Mouse (Mus musculus): ENCODE measurements around the gene Tmem60. TPM values are rescaled to one million over a fixed set of nuclear protein-coding genes. Genes with fewer than 3 reads are reported as not detected.

The Tmem60 gene
- polyA plus RNA-seq, 1 experiment from 2014 or later, result 50.9 TPM

DNA sequence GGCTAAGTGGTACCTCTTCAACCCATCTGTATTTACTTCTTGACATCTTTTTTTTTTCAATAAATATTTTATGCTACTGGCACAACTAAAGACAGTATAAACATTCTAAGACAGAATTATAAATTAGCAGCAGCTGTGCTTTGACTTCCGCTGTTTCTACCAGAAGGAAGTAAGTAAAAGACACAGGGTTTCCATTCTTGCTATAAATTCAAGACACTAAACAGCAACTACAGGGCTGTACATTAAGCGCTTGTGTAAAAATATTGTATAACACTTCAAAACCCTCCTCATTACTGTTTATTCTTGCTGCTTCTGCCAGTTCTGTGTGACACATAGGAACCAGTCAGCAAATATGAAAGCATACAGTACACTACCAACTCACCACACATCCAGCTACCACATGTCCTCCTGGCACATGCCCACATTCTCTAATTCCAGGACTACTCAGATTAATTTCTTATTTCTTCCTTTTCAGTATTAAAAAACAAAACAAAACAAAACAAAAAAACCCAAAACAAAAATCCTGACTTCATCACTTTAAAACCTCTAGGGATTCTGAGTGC, 16.7 kb upstream of the Tmem60 start:
- 60% methylated on average over 2 of the region's 2 CpGs for WGBS
- no peak for ATAC-seq (ENCODE audit: insufficient number of reproducible peaks, insufficient read depth, low FRiP score, low TSS enrichment)

DNA sequence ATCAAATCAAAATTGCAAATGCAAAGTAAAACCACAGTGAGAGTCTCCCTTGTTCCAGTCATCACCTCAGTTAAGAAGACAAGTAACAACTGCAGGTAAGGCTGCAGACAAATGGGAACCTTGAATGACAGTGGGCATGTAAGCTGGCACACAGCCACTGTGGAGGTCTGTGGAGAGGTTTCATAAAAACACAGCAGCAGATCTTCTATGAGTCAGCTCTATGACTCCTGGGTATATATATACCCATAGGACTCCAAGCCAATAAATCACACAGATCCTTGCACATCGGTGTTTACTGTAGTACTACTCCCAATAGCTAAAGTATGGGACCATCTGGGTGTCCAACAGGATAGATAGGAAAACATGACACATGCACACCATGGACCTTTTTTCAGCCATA, 8.8 kb upstream of the Tmem60 start:
- no peak for ATAC-seq (ENCODE audit: insufficient number of reproducible peaks, insufficient read depth, low FRiP score, low TSS enrichment)
- Histone ChIP-seq H3K27me3 (no peaks in the 10 kb centered on the region), H3K4me3 (no peak overlapping the region), H3K4me1 (no peaks in the 10 kb centered on the region; the same call in 1 of the 2 replicates), H3K27ac (no peak overlapping the region), H3K4me2 (replicated peaks) (no peak overlapping the region), H3K36me3 (no peaks in the 10 kb centered on the region), H3K9ac (no peak overlapping the region), H3K9me3 (no peaks in the 10 kb centered on the region)
- 95% methylated on average over 1 of the region's 1 CpGs for WGBS

More for the DNA sequence above, 16.7 kb upstream of the Tmem60 start:
- H3K4me1 ChIP-seq, result peaks cover 5% of the 10 kb centered on the region; the same call in 1 of the 2 replicates
- no peaks in the 10 kb centered on the region for H3K9me3 ChIP-seq
- H3K36me3 ChIP-seq, result no peaks in the 10 kb centered on the region
- no peak overlapping the region for H3K4me3 ChIP-seq
- no peak overlapping the region for H3K9ac ChIP-seq
- no peaks in the 10 kb centered on the region for H3K27me3 ChIP-seq
- no peak overlapping the region for H3K27ac ChIP-seq
- H3K4me2 ChIP-seq (replicated peaks), result no peak overlapping the region

GRCm38 (mm10) chr5:20876934-20877426, 5.0 kb upstream of the Tmem60 start:
- H3K9me3 ChIP-seq, result no peaks in the 10 kb centered on the region
- no peak overlapping the region for H3K9ac ChIP-seq
- H3K27ac ChIP-seq, result no peak overlapping the region
- no peaks in the 10 kb centered on the region; the same call in 1 of the 2 replicates for H3K4me1 ChIP-seq
- no peak for ATAC-seq (ENCODE audit: insufficient number of reproducible peaks, insufficient read depth, low FRiP score, low TSS enrichment)
- no peak overlapping the region for H3K4me2 ChIP-seq (replicated peaks)
- H3K27me3 ChIP-seq, result no peaks in the 10 kb centered on the region
- WGBS, result 49% methylated on average over 1 of the region's 1 CpGs
- no peaks in the 10 kb centered on the region for H3K36me3 ChIP-seq
- no peak overlapping the region for H3K4me3 ChIP-seq

DNA sequence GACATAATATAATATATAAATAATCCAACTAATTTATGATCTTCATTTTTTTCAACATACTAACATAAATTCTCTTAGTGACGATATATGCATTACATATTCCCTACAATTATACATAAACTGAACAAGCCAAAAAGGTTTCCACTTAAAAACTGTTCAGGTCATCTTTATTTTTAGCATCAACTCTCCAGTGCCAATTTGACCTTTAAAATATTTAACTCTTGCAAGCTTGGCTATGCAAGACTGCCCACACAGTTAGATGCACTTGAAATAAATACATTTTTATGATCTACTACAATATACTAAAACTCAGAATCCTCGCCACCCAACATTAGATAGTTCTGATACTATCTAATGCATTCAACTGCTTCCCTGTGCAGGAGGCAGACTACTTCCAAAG, 1.6 kb upstream of the Tmem60 start:
- no peaks in the 10 kb centered on the region for H3K27me3 ChIP-seq
- 67% methylated on average over 2 of the region's 2 CpGs for WGBS

DNA sequence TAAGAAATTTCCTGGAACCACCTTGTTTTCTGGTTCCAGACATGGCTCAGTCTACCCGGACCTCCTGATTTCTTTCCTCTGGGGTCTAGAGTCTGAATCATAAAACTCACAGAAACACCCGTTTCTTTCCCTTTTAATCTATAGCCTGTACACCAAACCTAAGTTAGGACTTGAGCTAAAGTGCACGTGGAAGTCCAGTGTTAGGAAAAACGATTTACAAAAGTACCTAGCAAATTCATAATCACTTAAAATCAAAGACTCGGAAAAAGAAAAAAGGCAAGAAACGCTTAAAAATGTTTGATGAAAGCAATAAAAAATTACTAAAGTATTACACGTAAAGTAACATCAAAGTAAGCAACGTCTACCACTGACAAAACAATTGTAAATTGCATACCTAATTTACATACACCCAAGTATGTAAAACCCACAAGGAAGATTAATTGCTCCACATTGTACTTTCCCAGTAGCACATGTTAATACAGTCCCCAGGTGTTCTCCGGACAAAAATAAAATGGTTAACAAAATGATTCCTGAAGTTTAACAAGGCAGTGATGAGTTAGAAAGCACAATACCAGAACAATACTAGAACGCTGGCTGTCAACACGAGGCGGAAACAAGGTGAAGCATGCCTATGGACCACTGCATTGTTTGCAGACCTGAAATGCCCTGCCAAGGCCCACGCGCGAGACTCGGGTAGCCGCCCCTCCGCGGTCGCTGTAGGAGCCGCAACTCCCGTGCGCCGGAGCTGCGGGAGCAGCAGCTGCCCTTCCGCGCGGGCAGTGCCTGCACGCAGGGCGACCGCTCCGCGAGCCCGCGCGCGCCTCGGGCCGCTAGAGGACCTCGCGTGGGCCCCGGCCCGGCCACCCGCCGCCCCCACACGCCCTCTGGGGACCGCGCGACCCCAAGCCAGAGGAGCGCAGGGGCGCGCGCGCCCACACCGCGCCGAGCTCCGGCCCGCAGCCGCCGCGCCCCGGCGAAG, 905 bp upstream of the Tmem60 start:
- peak overlapping the region; percentile 56 for H3K4me2 ChIP-seq (replicated peaks)
- peaks cover 12% of the 10 kb centered on the region for H3K4me1 ChIP-seq
- ATAC-seq (ENCODE audit: insufficient number of reproducible peaks, insufficient read depth, low FRiP score, low TSS enrichment), result 0 out of 2 replicates have a peak, but pooled peaks have one; percentile 0
- H3K27me3 ChIP-seq, result no peaks in the 10 kb centered on the region
- 2% methylated on average over 59 of the region's 64 CpGs for WGBS
- H3K27ac ChIP-seq, result peak overlapping the region; percentile 95
- H3K36me3 ChIP-seq, result peaks cover 7% of the 10 kb centered on the region; the same call in 1 of the 2 replicates
- H3K4me3 ChIP-seq, result peak overlapping the region; percentile 80
- peak overlapping the region; percentile 87 for H3K9ac ChIP-seq
- H3K9me3 ChIP-seq, result no peaks in the 10 kb centered on the region

More for the DNA sequence above, 1.6 kb upstream of the Tmem60 start:
- peak overlapping the region; percentile 56 for H3K4me2 ChIP-seq (replicated peaks)
- no peaks in the 10 kb centered on the region for H3K9me3 ChIP-seq
- peaks cover 12% of the 10 kb centered on the region for H3K4me1 ChIP-seq
- no peak overlapping the region for H3K9ac ChIP-seq
- H3K36me3 ChIP-seq, result 0 out of 2 replicates have a peak, but pooled peaks cover under 1% of the 10 kb centered on the region
- no peak overlapping the region for H3K27ac ChIP-seq
- H3K4me3 ChIP-seq, result peak overlapping the region; percentile 80
- no peak for ATAC-seq (ENCODE audit: insufficient number of reproducible peaks, insufficient read depth, low FRiP score, low TSS enrichment)

GRCm38 (mm10) chr5:20884036-20884620, 2.1 kb downstream of the Tmem60 start:
- Histone ChIP-seq H3K4me3 (no peak overlapping the region), H3K36me3 (peaks cover 8% of the 10 kb centered on the region; the same call in 1 of the 2 replicates), H3K9me3 (no peaks in the 10 kb centered on the region), H3K9ac (no peak overlapping the region), H3K27ac (no peak overlapping the region), H3K4me1 (peaks cover 12% of the 10 kb centered on the region), H3K27me3 (no peaks in the 10 kb centered on the region), H3K4me2 (replicated peaks) (peak overlapping the region; percentile 56)
- no peak for ATAC-seq (ENCODE audit: insufficient number of reproducible peaks, insufficient read depth, low FRiP score, low TSS enrichment)
- 74% methylated on average over 4 of the region's 4 CpGs for WGBS

GRCm38 (mm10) chr5:20897446-20898167, 15.6 kb downstream of the Tmem60 start:
- H3K9me3 ChIP-seq, result no peaks in the 10 kb centered on the region
- H3K4me2 ChIP-seq (replicated peaks), result no peak overlapping the region
- no peak overlapping the region for H3K4me3 ChIP-seq
- no peaks in the 10 kb centered on the region for H3K4me1 ChIP-seq
- WGBS, result 90% methylated on average over 2 of the region's 2 CpGs
- H3K27me3 ChIP-seq, result no peaks in the 10 kb centered on the region
- H3K27ac ChIP-seq, result no peak overlapping the region
- H3K9ac ChIP-seq, result no peak overlapping the region
- no peak for ATAC-seq (ENCODE audit: insufficient number of reproducible peaks, insufficient read depth, low FRiP score, low TSS enrichment)
- peaks cover 37% of the 10 kb centered on the region for H3K36me3 ChIP-seq

DNA sequence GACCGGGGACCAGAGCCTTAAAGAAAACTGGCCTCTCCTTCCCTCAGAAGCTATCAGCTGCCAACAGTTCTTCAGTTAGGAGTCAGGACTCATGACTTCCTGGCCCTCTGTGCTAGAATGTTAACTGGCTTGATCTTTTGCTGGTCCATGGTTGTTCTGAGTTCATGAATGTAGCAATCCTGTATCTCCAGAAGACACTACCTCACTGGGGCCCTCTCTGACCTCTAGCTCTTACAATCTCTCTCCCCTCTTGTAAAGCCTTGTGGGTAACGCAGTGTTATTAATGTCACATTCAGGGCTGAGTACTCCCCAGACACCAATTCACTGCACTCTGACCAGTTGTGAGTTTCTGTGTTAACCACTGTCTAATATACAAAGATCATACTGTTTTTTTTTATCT, 22.7 kb downstream of the Tmem60 start:
- no peak for ATAC-seq (ENCODE audit: insufficient number of reproducible peaks, insufficient read depth, low FRiP score, low TSS enrichment)
- Histone ChIP-seq H3K9me3 (no peaks in the 10 kb centered on the region), H3K27ac (no peak overlapping the region), H3K4me1 (no peaks in the 10 kb centered on the region), H3K36me3 (peaks cover 23% of the 10 kb centered on the region), H3K4me2 (replicated peaks) (no peak overlapping the region), H3K27me3 (no peaks in the 10 kb centered on the region), H3K9ac (no peak overlapping the region), H3K4me3 (no peak overlapping the region)
- 79% methylated on average over 2 of the region's 2 CpGs for WGBS

DNA sequence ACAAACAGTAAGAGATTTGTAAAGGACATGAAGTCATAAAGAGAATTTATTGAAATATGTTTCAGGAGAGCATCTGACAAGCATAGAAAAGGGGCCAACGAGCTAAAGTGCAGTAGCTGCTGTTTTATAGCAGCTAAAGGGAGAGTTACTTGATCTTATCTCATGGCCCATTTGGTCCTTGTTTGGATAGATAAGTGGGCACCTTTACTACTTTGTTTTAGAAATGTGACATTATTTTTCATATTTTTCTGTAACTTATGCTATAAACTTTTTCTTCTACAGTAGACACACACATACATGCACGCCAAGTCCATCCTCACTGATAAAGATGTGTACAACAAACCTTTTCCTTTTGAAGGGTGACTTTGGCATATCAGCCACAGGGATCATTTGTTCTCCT, 23.4 kb downstream of the Tmem60 start:
- Histone ChIP-seq H3K4me1 (no peaks in the 10 kb centered on the region), H3K4me2 (replicated peaks) (no peak overlapping the region), H3K4me3 (no peak overlapping the region), H3K9ac (no peak overlapping the region), H3K9me3 (no peaks in the 10 kb centered on the region), H3K36me3 (peaks cover 19% of the 10 kb centered on the region), H3K27me3 (no peaks in the 10 kb centered on the region), H3K27ac (no peak overlapping the region)
- WGBS, result 78% methylated on average over 2 of the region's 2 CpGs
- no peak for ATAC-seq (ENCODE audit: insufficient number of reproducible peaks, insufficient read depth, low FRiP score, low TSS enrichment)

DNA sequence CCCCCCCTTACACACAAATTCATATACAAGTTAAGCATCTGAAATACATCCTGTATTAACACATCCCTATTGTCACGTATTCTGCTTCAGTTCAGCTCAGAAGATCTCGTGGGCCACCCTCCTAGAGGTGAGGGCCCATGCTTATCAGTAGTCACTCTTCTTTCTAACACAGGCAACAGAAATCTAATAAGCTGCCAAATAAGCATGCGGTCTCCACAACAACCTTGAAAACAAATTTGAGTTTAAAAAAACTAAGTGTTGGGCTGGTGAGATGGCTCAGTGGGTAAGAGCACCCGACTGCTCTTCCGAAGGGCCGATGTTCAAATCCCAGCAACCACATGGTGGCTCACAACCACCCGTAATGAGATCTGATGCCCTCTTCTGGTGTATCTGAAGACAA, 24.2 kb downstream of the Tmem60 start:
- Histone ChIP-seq H3K4me3 (no peak overlapping the region), H3K27me3 (no peaks in the 10 kb centered on the region), H3K9me3 (no peaks in the 10 kb centered on the region), H3K4me1 (no peaks in the 10 kb centered on the region), H3K4me2 (replicated peaks) (no peak overlapping the region), H3K36me3 (peaks cover 13% of the 10 kb centered on the region; the same call in 1 of the 2 replicates), H3K27ac (no peak overlapping the region), H3K9ac (no peak overlapping the region)
- 91% methylated on average over 7 of the region's 7 CpGs for WGBS
- no peak for ATAC-seq (ENCODE audit: insufficient number of reproducible peaks, insufficient read depth, low FRiP score, low TSS enrichment)

- WGBS, result 78% methylated on average over 2 of the region's 2 CpGs
- Histone ChIP-seq H3K27ac (no peak overlapping the region), H3K9ac (no peak overlapping the region), H3K4me1 (no peaks in the 10 kb centered on the region), H3K27me3 (no peaks in the 10 kb centered on the region), H3K4me3 (no peak overlapping the region), H3K9me3 (no peaks in the 10 kb centered on the region), H3K4me2 (replicated peaks) (no peak overlapping the region), H3K36me3 (0 out of 2 replicates have a peak, but pooled peaks cover 2% of the 10 kb centered on the region)
- ATAC-seq (ENCODE audit: insufficient number of reproducible peaks, insufficient read depth, low FRiP score, low TSS enrichment), result no peak
These were observed 29.8 kb downstream of the Tmem60 start for GRCm38 (mm10) chr5:20911741-20912140.

All from embryonic facial prominence, embryonic 12.5 days (tissue).